Mouse (Mus musculus) liver, adult 10 weeks (tissue): ENCODE data around the gene Slc16a11. TPM values are rescaled to one million over a fixed set of nuclear protein-coding genes. Genes with fewer than 3 reads are reported as not detected.

ENCODE experiments used
- polyA plus RNA-seq: library from polyadenylated mRNA; stranded (reverse); fragments of 350-450 nt; fragmentation: Illumina TruSeq; extraction: RNeasy Lipid Tissue Mini Kit (QIAGEN cat#74804); gene quantifications from one replicate; pipeline ENCODE4 v1.2.3, GENCODE M21; 2014; ENCODE audit warnings: low read depth, low replicate concordance

The Slc16a11 gene
- 0.61 TPM for polyA plus RNA-seq

GRCm38 (mm10) chr11:70212423-70212822 lies at the start of gene Slc16a11:
Gene Slc16a11, plus strand, starts transcription at chr11:70212752.

GRCm38 (mm10) chr11:70220731-70221602 lies 8.4 kb downstream of the Slc16a11 start, which contains the start of gene Slc16a13:
Gene Slc16a13, minus strand, starts transcription at chr11:70221064.

GRCm38 (mm10) chr11:70229260-70230010 lies 16.9 kb downstream of the Slc16a11 start, which contains the start of gene Bcl6b:
Gene Bcl6b, minus strand, starts transcription at chr11:70229798.

GRCm38 (mm10) chr11:70237457-70238167 lies 25.1 kb downstream of the Slc16a11 start, which contains the start of gene 0610010K14Rik:
Gene 0610010K14Rik, minus strand, starts transcription at chr11:70237914.

GRCm38 (mm10) chr11:70239541-70240279 lies 27.2 kb downstream of the Slc16a11 start, which contains the start of the genes Gm21988 and Rnasek:
Gene Gm21988, minus strand, starts transcription at chr11:70239830.
Gene Rnasek, minus strand, starts transcription at chr11:70239842.

GRCm38 (mm10) chr11:70254931-70255531 lies 42.5 kb downstream of the Slc16a11 start, which contains the start of gene Alox12:
Gene Alox12, minus strand, starts transcription at chr11:70255353.

Other genes starting within 250 kb of the Slc16a11 start
- gene Cldn7, start 248.0 kb upstream of the Slc16a11 start, polyA plus RNA-seq = 0.40 TPM
- gene Ctdnep1, start 231.6 kb upstream of the Slc16a11 start, polyA plus RNA-seq = 25.5 TPM
- gene Elp5, start 230.2 kb upstream of the Slc16a11 start, polyA plus RNA-seq = 9.7 TPM
- gene Gabarap, start 221.6 kb upstream of the Slc16a11 start, polyA plus RNA-seq = 367 TPM
- 7.1 TPM for gene Phf23, start 217.0 kb upstream of the Slc16a11 start, polyA plus RNA-seq
- 0.37 TPM for gene Dvl2, start 212.2 kb upstream of the Slc16a11 start, polyA plus RNA-seq
- 60.6 TPM for gene Acadvl, start 197.3 kb upstream of the Slc16a11 start, polyA plus RNA-seq
- gene Dlg4, start 195.8 kb upstream of the Slc16a11 start, polyA plus RNA-seq = 0.13 TPM
- 171 TPM for gene Asgr1, start 158.7 kb upstream of the Slc16a11 start, polyA plus RNA-seq
- 93.1 TPM for gene Asgr2, start 120.1 kb upstream of the Slc16a11 start, polyA plus RNA-seq
- 0.24 TPM for gene Mgl2, start 82.4 kb upstream of the Slc16a11 start, polyA plus RNA-seq
- gene Clec10a, start 56.6 kb upstream of the Slc16a11 start, polyA plus RNA-seq = 0.37 TPM
- 0.53 TPM for gene Slc16a13, start 8.3 kb downstream of the Slc16a11 start, polyA plus RNA-seq
- 1.5 TPM for gene Bcl6b, start 17.0 kb downstream of the Slc16a11 start, polyA plus RNA-seq
- gene 0610010K14Rik, start 25.2 kb downstream of the Slc16a11 start, polyA plus RNA-seq = 2.0 TPM
- 1.0 TPM for gene Gm21988, start 27.1 kb downstream of the Slc16a11 start, polyA plus RNA-seq
- gene Rnasek, start 27.1 kb downstream of the Slc16a11 start, polyA plus RNA-seq = 21.2 TPM
- 0.37 TPM for gene Alox12, start 42.6 kb downstream of the Slc16a11 start, polyA plus RNA-seq
- not detected for gene Alox12e, start 109.9 kb downstream of the Slc16a11 start, polyA plus RNA-seq
- not detected for gene Alox15, start 139.3 kb downstream of the Slc16a11 start, polyA plus RNA-seq
- gene Pelp1, start 197.3 kb downstream of the Slc16a11 start, polyA plus RNA-seq = 1.6 TPM
- 1.6 TPM for gene Arrb2, start 219.9 kb downstream of the Slc16a11 start, polyA plus RNA-seq
- 4.3 TPM for gene Med11, start 239.2 kb downstream of the Slc16a11 start, polyA plus RNA-seq
- gene Zmynd15, start 246.7 kb downstream of the Slc16a11 start, polyA plus RNA-seq = 0.82 TPM
- gene Cxcl16, start 247.2 kb downstream of the Slc16a11 start, polyA plus RNA-seq = 4.2 TPM